Mouse (Mus musculus) stomach, postnatal 0 days (tissue): ENCODE data around the gene Prkcb. TPM values are rescaled to one million over a fixed set of nuclear protein-coding genes. Genes with fewer than 3 reads are reported as not detected.
A peak's percentile ranks its signal among the peaks of the same experiment; 100 is the strongest.

Source experiments
- ATAC-seq: fragments of 200-750 bp; cut with Nextera tagmentation; 2 replicates; pipeline ENCODE4 v1.8.0; 2017; ENCODE audit not compliant: low FRiP score, low TSS enrichment
- DNase-seq: peaks from one replicate; pipeline ENCODE4 v3.0.0-alpha.2; 2016; ENCODE audit warnings: low spot score
- H3K27ac ChIP-seq: fragments of 300-500 bp; sonication (generic); replicated peaks from 2 replicates; pipeline ENCODE4 v1.5.1; 2014; ENCODE audit warnings: mild to moderate bottlenecking, control low read depth
- H3K27me3 ChIP-seq: fragments of 300-500 bp; sonication (generic); 2 replicates; pipeline ENCODE4 v1.6.1; 2014; ENCODE audit warnings: low read length; ENCODE audit not compliant: control insufficient read depth, insufficient read depth
- H3K36me3 ChIP-seq: fragments of 300-500 bp; sonication (generic); 2 replicates; pipeline ENCODE4 v1.6.1; 2014; ENCODE audit warnings: low read length, mixed read lengths; ENCODE audit not compliant: control insufficient read depth, insufficient read depth
- H3K4me1 ChIP-seq: fragments of 300-500 bp; sonication (generic); replicated peaks from 2 replicates; pipeline ENCODE4 v1.6.1; 2014; ENCODE audit warnings: antibody characterized with exemption; ENCODE audit not compliant: control insufficient read depth, insufficient read depth
- H3K4me2 ChIP-seq: fragments of 300-500 bp; sonication (generic); replicated peaks from 2 replicates; pipeline ENCODE4 v1.6.1; 2014; ENCODE audit warnings: low read depth, mild to moderate bottlenecking, control low read depth, moderate library complexity
- H3K4me3 ChIP-seq: fragments of 300-500 bp; sonication (generic); 2 replicates; pipeline ENCODE4 v1.5.1; 2014; ENCODE audit warnings: low read depth, low read length, control low read depth
- H3K9ac ChIP-seq: fragments of 300-500 bp; sonication (generic); 2 replicates; pipeline ENCODE4 v1.6.1; 2014; ENCODE audit warnings: mild to moderate bottlenecking, low read length, control low read depth, mixed read lengths
- H3K9me3 ChIP-seq: fragments of 300-500 bp; sonication (generic); 2 replicates; pipeline ENCODE4 v1.6.1; 2016; ENCODE audit warnings: low read length; ENCODE audit not compliant: control insufficient read depth
- CTCF ChIP-seq: IDR thresholded peaks from 2 replicates; pipeline ENCODE4 v1.5.1; 2016; ENCODE audit warnings: antibody characterized with exemption, low read depth, mild to moderate bottlenecking, moderate library complexity
- EP300 ChIP-seq: optimal IDR thresholded peaks from 2 replicates; pipeline ENCODE3; 2016; ENCODE audit warnings: antibody characterized with exemption
- WGBS: fragments of 180-500 bp; shearing (Covaris S2); extraction: QIAGEN DNeasy Blood & Tissue Kit; methylation state at CpG from one replicate; pipeline ENCODE4 v1.1.7; 2014; 5-methylcytosine and 5-hydroxymethylcytosine counted together
- polyA plus RNA-seq: library from polyadenylated mRNA; unstranded; fragments of >200 nt; fragmentation: Nextera tagmentation; extraction: Ambion mirVana; gene quantifications from 2 replicates; pipeline ENCODE4 v1.2.1, GENCODE M21; 2015

Prkcb gene
- polyA plus RNA-seq, 1 experiment from 2014 or later, result 7.9 TPM

DNA sequence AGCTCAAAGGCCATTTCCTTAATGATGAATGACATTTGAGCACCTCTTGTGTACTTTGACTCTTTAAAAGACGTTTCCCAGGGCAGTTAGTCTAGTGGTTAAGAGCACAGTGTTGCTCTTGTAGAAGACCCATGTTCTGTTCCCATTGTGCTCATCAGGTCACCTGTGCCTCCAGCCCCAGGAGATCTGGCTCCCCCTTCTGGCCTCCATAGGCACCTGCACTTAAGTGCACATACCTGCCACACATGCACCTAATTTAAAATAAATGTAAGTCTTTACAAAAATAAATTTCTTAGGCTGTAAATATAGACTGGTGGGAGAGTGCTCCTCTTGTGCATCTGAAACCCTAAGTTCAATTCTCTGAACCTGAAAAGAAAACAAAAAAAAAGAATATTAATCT, 335.2 kb downstream of the Prkcb start:
- TF ChIP-seq CTCF (0 out of 2 replicates have a peak, but pooled peaks have one; percentile 7), EP300 (no peak)
- Histone ChIP-seq H3K4me2 (no peak overlapping the region), H3K9ac (no peak overlapping the region), H3K27me3 (no peaks in the 10 kb centered on the region), H3K27ac (no peak overlapping the region), H3K4me3 (no peak overlapping the region), H3K4me1 (no peaks in the 10 kb centered on the region), H3K36me3 (no peaks in the 10 kb centered on the region), H3K9me3 (no peaks in the 10 kb centered on the region)
- ATAC-seq (no peak), DNase-seq (no peak)
- 42% methylated on average over 1 of the region's 1 CpGs for WGBS

DNA sequence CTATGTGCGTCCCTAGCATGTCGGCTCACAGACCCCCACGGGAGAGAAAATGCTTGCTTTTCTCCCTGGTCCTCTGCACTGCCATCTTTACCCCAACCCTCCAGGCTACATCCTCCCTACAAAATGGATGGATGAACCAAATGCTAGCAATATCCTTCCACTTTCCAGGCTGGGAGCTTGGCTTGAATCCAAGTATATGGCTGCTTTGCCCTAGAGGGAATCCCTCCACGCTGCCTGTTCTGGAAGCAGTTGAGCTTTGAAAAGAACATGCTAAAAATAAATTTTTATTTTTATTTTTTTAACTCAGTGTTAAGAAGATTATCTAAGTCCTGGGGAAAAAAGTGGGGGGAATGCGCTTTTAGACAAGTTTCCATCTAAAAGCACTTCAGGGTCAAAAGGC, 339.5 kb downstream of the Prkcb start:
- Histone ChIP-seq H3K27me3 (no peaks in the 10 kb centered on the region), H3K4me3 (no peak overlapping the region), H3K27ac (no peak overlapping the region), H3K4me1 (no peaks in the 10 kb centered on the region), H3K9ac (no peak overlapping the region), H3K9me3 (no peaks in the 10 kb centered on the region), H3K4me2 (no peak overlapping the region), H3K36me3 (no peaks in the 10 kb centered on the region)
- DNase-seq (no peak), ATAC-seq (no peak)
- WGBS, result 86% methylated on average over 5 of the region's 5 CpGs
- TF ChIP-seq EP300 (no peak), CTCF (no peak)

DNA sequence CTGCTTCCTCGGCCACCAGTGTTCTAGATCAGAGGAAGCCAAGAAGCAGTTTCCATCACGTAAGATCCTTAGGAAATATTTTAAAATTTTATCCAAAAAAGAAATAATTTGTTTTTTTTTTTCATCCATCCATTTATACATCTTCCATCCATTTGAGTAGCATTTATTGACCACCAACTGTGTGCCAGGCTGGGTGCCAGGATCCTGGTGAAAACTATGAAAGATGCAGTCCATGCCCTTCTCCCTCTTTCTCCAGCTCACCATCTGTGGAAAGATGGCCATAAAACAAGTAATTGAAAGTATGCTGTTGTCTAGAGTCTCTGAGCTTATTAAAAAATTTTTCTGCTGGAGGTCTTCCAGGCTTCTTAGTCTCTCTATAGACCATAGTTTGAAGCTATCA, 341.8 kb downstream of the Prkcb start:
- no peak overlapping the region for H3K4me2 ChIP-seq
- H3K9me3 ChIP-seq, result no peaks in the 10 kb centered on the region
- WGBS, result 90% methylated on average over 2 of the region's 2 CpGs
- H3K27me3 ChIP-seq, result no peaks in the 10 kb centered on the region
- TF ChIP-seq CTCF, result no peak
- TF ChIP-seq EP300, result no peak
- H3K36me3 ChIP-seq, result no peaks in the 10 kb centered on the region
- no peak overlapping the region for H3K4me3 ChIP-seq
- H3K4me1 ChIP-seq, result no peaks in the 10 kb centered on the region
- H3K9ac ChIP-seq, result no peak overlapping the region
- H3K27ac ChIP-seq, result no peak overlapping the region
- DNase-seq (no peak), ATAC-seq (no peak)

DNA sequence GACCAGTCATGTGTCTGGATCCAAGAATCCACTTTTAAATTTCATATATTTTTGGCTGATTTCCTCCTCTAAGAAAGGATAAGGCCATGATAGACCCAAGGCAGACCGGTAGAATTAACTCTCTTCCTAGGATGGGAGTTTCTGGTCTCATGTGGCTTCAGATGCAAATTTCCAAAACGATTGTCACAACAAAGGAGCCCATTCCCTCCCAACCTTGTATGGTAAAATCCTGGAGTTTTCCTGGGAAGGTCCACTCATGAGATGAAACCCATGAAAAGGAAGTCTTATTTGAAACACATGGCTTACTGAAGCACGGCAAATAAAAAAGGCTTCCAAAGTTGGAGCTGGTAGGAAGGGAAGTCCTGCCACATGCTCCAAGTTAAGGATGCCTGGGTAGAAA, 342.6 kb downstream of the Prkcb start:
- TF ChIP-seq CTCF (no peak), EP300 (no peak)
- no peak overlapping the region for H3K4me3 ChIP-seq
- DNase-seq (no peak), ATAC-seq (no peak)
- WGBS, result 72% methylated on average over 3 of the region's 3 CpGs
- no peak overlapping the region for H3K4me2 ChIP-seq
- H3K27me3 ChIP-seq, result no peaks in the 10 kb centered on the region
- no peaks in the 10 kb centered on the region for H3K36me3 ChIP-seq
- H3K9ac ChIP-seq, result no peak overlapping the region
- no peaks in the 10 kb centered on the region for H3K9me3 ChIP-seq
- H3K4me1 ChIP-seq, result no peaks in the 10 kb centered on the region
- H3K27ac ChIP-seq, result no peak overlapping the region

DNA sequence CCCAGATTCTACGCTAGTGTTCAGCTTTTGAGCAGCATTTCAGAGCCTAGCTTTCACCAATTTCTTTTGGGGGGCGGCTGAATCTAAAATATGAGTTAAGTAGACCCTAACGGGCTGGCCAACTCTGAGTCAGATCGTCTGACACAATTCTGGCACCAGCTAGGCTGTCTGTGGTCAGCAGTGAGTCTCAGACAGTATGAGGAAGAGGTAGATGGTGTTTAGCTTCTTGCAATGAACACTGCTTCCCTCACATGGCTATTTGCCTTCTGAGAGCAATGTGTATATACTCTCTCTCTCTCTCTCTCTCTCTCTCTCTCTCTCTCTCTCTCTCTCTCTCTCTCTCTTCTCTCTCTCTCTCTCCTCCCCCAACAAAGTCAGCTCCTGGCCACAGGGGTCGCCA, 344.4 kb downstream of the Prkcb start:
- H3K36me3 ChIP-seq, result no peaks in the 10 kb centered on the region
- H3K27me3 ChIP-seq, result no peaks in the 10 kb centered on the region
- H3K4me1 ChIP-seq, result no peaks in the 10 kb centered on the region
- ATAC-seq (no peak), DNase-seq (no peak)
- 70% methylated on average over 5 of the region's 5 CpGs for WGBS
- no peaks in the 10 kb centered on the region for H3K9me3 ChIP-seq
- H3K4me2 ChIP-seq, result no peak overlapping the region
- no peak overlapping the region for H3K27ac ChIP-seq
- no peak overlapping the region for H3K4me3 ChIP-seq
- no peak overlapping the region for H3K9ac ChIP-seq
- TF ChIP-seq CTCF, result no peak
- no peak for TF ChIP-seq EP300

DNA sequence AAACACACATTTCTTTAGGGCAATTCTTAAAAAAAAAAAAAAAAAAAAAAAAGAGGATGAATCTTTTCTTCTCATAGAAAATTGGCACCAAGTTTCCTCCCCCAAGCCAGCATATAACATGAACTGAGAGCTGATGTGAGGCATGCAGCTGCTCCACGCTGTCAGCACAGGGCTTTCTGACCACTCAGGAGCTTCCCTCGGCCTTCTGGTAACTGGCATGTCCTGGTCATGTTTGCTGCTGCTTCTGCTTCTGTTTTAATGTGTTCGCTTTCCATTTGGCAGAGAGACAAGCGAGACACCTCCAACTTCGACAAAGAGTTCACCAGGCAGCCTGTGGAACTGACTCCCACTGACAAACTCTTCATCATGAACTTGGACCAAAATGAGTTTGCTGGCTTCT, 344.9 kb downstream of the Prkcb start:
- no peaks in the 10 kb centered on the region for H3K36me3 ChIP-seq
- DNase-seq (no peak), ATAC-seq (no peak)
- H3K4me3 ChIP-seq, result no peak overlapping the region
- H3K4me2 ChIP-seq, result no peak overlapping the region
- TF ChIP-seq EP300 (no peak), CTCF (no peak)
- no peaks in the 10 kb centered on the region for H3K4me1 ChIP-seq
- H3K9me3 ChIP-seq, result no peaks in the 10 kb centered on the region
- H3K27me3 ChIP-seq, result no peaks in the 10 kb centered on the region
- 77% methylated on average over 5 of the region's 5 CpGs for WGBS
- H3K9ac ChIP-seq, result no peak overlapping the region
- no peak overlapping the region for H3K27ac ChIP-seq
